ENCODE assay signal across 25 mouse cellular contexts in the genomic region with DNA sequence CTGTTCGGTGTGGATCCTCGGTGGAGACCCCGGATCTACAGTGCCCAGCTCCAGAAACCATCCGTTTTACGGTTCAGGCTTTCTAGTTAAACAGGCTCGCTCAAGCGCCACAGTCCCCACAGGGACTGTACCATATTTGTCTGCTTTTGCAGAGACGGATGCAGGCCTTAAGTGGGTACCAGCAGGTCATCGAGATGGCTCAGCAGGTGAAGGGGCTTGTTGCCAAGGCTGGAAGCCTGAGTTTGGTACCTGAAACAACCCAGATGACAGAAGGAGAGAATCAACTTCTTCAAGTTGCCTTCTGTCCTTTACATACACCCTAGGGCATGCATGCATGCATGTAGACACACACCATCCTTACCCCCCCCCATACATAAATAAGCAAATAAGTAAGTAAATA. TPM values are rescaled to one million over a fixed set of nuclear protein-coding genes. Genes with fewer than 3 reads are reported as not detected.
DNase-seq lines count a peak whose midpoint lies in the region; ATAC-seq lines count a peak whose summit lies in the region.
"Had no signal": no experiment of that assay in that cellular context is flagged by ENCODE, and none has a peak within 500 bp of the region (broad histone marks: within the 10 kb centered on the region; RNA-seq: fewer than 3 reads in every experiment).

No protein-coding gene starts in this region.

- DNase-seq in cerebellum, adult 11-12 months = peak; percentile 37
- peak; percentile 9 for DNase-seq in neural tube, embryonic 11.5 days (ENCODE audit: low spot score)
- no peak for DNase-seq in neural tube, embryonic 10.5 days (ENCODE audit: extremely low spot score, low spot score)
- DNase-seq in cerebellum, adult 9-11 months = peak; percentile 30
- DNase-seq in cerebellum, postnatal 36 days = peak; percentile 48 to 53
- DNase-seq in midbrain, embryonic 10.5 days (ENCODE audit: low spot score) = no peak
- DNase-seq: adrenal gland, postnatal 14 days; gastrocnemius, postnatal 25 days; heart, postnatal 4 days; kidney, adult 8-10 months had no signal

- H3K4me1 ChIP-seq in neural tube, embryonic 11.5 days (ENCODE audit: control insufficient read depth, insufficient read depth, low read length) = no peaks in the 10 kb centered on the region
- H3K4me1 ChIP-seq in midbrain, embryonic 10.5 days = peaks cover 21% of the 10 kb centered on the region
- H3K4me1 ChIP-seq: forebrain, embryonic 15.5 days; heart, embryonic 13.5 days had no signal

- no peaks in the 10 kb centered on the region for H3K36me3 ChIP-seq in neural tube, embryonic 11.5 days (ENCODE audit: control insufficient read depth, insufficient read depth, low read length)
- H3K36me3 ChIP-seq in midbrain, embryonic 10.5 days = no peaks in the 10 kb centered on the region
- H3K36me3 ChIP-seq: embryonic facial prominence, embryonic 10.5 days; forebrain, embryonic 10.5 days; forebrain, embryonic 15.5 days; heart, embryonic 13.5 days; hindbrain, embryonic 12.5 days had no signal

- ATAC-seq in cerebellum, adult (ENCODE audit: insufficient number of reproducible peaks, low FRiP score, low TSS enrichment) = no peak
- no peak for ATAC-seq in neural tube, embryonic 11.5 days (ENCODE audit: insufficient read depth, low FRiP score, low TSS enrichment)
- no peak for ATAC-seq in erythroblast, adult 5-6 weeks (replicated peaks; ENCODE audit: low FRiP score, poor library complexity, severe bottlenecking)
- ATAC-seq: activated CD4-positive, CD25-positive, alpha-beta regulatory T cell, adult 4 months; forebrain, embryonic 15.5 days; hindbrain, embryonic 16.5 days; inflammation-experienced regulatory T-cells, adult 6 months; intestine, postnatal 0 days had no signal

- no peak overlapping the region for H3K9ac ChIP-seq in neural tube, embryonic 11.5 days (ENCODE audit: low read length)
- H3K9ac ChIP-seq: forebrain, embryonic 15.5 days; heart, embryonic 13.5 days; hindbrain, embryonic 12.5 days had no signal

- no peaks in the 10 kb centered on the region for H3K27me3 ChIP-seq in neural tube, embryonic 11.5 days (ENCODE audit: control insufficient read depth, insufficient read depth, low read length)
- H3K27me3 ChIP-seq in midbrain, embryonic 10.5 days (ENCODE audit: low read depth, poor library complexity, severe bottlenecking) = peaks cover 7% of the 10 kb centered on the region
- H3K27me3 ChIP-seq: forebrain, embryonic 15.5 days; hindbrain, embryonic 12.5 days had no signal

- 77% methylated on average over 9 of the region's 9 CpGs for WGBS in neural tube, embryonic 11.5 days
- WGBS in midbrain, embryonic 10.5 days = 94% methylated on average over 9 of the region's 9 CpGs

- H3K27ac ChIP-seq in neural tube, embryonic 11.5 days (ENCODE audit: low read depth, low read length) = no peak overlapping the region
- no peak overlapping the region for H3K27ac ChIP-seq in midbrain, embryonic 10.5 days (replicated peaks)
- H3K27ac ChIP-seq: forebrain, embryonic 15.5 days; heart, embryonic 13.5 days; hindbrain, embryonic 12.5 days had no signal

- H3K4me3 ChIP-seq in neural tube, embryonic 11.5 days (ENCODE audit: low read depth, low read length) = no peak overlapping the region
- H3K4me3 ChIP-seq in midbrain, embryonic 10.5 days = no peak overlapping the region
- H3K4me3 ChIP-seq: embryonic facial prominence, embryonic 10.5 days; erythroblast, embryonic 14.5 days; forebrain, embryonic 10.5 days; forebrain, embryonic 15.5 days; heart, embryonic 13.5 days; hindbrain, embryonic 12.5 days had no signal

- H3K9me3 ChIP-seq in neural tube, embryonic 11.5 days (ENCODE audit: control insufficient read depth, low read length) = no peaks in the 10 kb centered on the region
- H3K9me3 ChIP-seq in midbrain, embryonic 10.5 days (replicated peaks) = no peaks in the 10 kb centered on the region
- H3K9me3 ChIP-seq: embryonic facial prominence, embryonic 10.5 days; forebrain, embryonic 10.5 days; forebrain, embryonic 15.5 days; heart, embryonic 13.5 days; hindbrain, embryonic 12.5 days had no signal

- H3K4me2 ChIP-seq in neural tube, embryonic 11.5 days (ENCODE audit: low read depth) = no peak overlapping the region
- H3K4me2 ChIP-seq: forebrain, embryonic 15.5 days; heart, embryonic 13.5 days; hindbrain, embryonic 12.5 days had no signal

RNA-seq across cellular contexts. Expression of a gene that starts 40.8 kb away (rescaled TPM):
- polyA plus RNA-seq in neural tube, embryonic 11.5 days (2014; fragmentation: Nextera tagmentation; extraction: Ambion mirVana) = 112 and 120 TPM in 2 replicates
- 107 and 118 TPM in 2 replicates for polyA plus RNA-seq in midbrain, embryonic 10.5 days (2016; fragmentation: Nextera tagmentation; extraction: Ambion mirVana)
- total RNA-seq in erythroblast, adult 5-6 weeks (2015; ENCODE audit: low replicate concordance) = 2.5 TPM in 1 of 2 replicates, not detected in the other
- not detected in 2 replicates for total RNA-seq in erythroblast, adult 5-6 weeks (2017; ENCODE audit: low replicate concordance)
- total RNA-seq: granulocyte monocyte progenitor cell, adult 5-6 weeks; MEL had no signal
- polyA plus RNA-seq: activated CD4-positive, CD25-positive, alpha-beta regulatory T cell, adult 4 months; C2C12; inflammation-experienced regulatory T-cells, adult 6 months had no signal

Comparison
In these comparisons a context has a peak if more than half of its experiments do, and no peak if none do; other contexts are left out.
1. DNase-seq: peak in cerebellum, adult 11-12 months (single experiment), neural tube, embryonic 11.5 days (single experiment), cerebellum, adult 9-11 months (single experiment) and cerebellum, postnatal 36 days (2 of 2); none in neural tube, embryonic 10.5 days (single experiment) and midbrain, embryonic 10.5 days (single experiment).